Mouse (Mus musculus) frontal cortex, postnatal 10 days (tissue): ENCODE results near the gene Gm20708.
A peak's percentile ranks its signal among the peaks of the same experiment; 100 is the strongest.
"Not testable (repeated sequence)": the region's sequence is repeated elsewhere in the genome, so short reads cannot be mapped to it uniquely, and the experiment has no call there.

ENCODE experiments used
- DNase-seq, 2 experiments: peaks; one replicate each; pipeline ENCODE4 v3.0.0; 2022; ENCODE audit warnings: low spot score in 2 of 2, mixed read lengths in 1 of 2

Gene Gm20708

DNA sequence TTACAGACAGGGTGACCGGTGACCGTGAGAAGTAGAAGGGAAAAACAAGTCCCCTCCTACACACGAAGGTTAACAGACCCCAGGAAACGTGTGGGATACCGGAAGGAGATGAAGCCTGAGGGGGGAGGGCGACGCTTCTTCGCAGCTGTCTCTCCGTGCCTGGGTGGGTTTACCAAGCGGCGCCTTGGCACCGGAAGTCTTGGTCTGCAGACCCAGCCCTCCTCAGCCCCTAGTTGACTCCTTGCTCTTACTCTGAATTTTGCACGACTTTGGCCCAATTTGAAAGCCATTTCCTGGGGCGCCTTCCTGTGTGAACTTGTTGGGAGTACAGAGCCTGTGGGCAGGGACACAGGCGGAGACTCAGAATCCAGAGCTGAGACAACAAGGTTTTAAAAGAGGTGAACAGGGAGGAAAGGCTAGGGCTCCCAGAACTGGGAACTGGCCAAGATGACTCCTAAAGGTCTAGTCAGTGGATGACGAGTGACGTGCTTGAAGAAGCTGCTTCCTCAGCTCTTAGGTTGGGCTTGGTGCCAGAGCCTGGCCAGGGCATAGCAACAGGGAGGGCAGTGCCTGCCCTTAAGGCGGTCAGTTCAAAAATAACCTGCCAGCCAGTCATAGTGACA lies 28.2 kb upstream of the Gm20708 start:
- DNase-seq = no peak

- no peak for DNase-seq
Measured at GRCm38 (mm10) chr11:117781993-117782704, 27.3 kb upstream of the Gm20708 start, which contains the start of the genes Tmc8 and Tmc6. Tmc8 (plus strand) TSS chr11:117782076. Tmc6 (minus strand) TSS chr11:117782198.

- no peak for DNase-seq
Measured at GRCm38 (mm10) chr11:117782705-117783034, 26.8 kb upstream of the Gm20708 start.

DNA sequence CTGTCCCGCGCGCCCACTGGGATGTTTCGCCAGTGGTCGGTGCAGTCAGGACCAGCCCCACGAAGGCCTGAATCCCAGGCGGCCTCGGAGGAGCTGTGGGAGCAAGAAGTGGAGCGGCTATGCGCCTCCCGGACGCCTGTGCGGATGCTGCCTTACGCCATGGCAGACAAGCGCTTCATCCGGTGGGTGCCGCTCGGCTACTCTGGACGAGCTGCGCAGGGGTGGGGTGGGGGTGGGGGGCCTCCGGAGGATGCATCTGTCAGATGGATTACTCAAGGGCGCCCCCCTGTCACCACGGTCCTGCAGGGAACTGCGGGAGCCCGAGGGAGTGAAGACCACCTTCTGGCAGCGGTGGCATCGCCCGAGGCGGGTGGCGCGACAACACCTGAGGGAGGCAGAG lies 26.4 kb upstream of the Gm20708 start:
- DNase-seq = peak in 1 of 2 experiments; percentile 69

DNA sequence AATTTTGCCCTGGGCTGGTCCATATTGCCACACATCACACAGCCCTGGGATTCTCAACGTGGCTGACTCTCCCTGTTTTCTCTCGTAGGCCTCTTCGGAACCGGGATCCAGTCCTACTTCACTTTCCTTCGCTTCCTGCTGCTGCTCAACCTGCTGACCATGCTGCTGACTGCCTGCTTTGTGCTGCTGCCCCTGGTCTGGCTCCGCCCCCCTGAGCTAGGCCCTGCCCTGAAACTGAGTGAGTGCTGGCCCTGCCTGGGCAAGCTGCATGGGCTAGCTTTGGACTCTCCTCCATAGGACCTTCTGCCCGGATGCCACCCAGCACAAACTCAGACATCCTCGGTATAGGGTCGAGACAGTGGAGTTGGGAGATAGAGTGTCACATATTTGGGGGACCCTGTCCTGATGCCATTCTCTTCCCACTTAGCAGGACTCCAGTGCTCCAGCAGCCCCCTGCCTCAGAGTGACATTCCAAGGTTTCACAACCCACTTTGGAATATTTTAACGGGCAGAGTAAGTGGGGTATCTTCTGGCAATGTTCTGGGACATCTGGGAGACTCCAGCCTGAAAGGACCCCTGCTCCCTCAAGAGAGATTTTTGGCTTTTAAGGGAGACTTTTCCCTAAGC lies 25.7 kb upstream of the Gm20708 start:
- no peak for DNase-seq

DNA sequence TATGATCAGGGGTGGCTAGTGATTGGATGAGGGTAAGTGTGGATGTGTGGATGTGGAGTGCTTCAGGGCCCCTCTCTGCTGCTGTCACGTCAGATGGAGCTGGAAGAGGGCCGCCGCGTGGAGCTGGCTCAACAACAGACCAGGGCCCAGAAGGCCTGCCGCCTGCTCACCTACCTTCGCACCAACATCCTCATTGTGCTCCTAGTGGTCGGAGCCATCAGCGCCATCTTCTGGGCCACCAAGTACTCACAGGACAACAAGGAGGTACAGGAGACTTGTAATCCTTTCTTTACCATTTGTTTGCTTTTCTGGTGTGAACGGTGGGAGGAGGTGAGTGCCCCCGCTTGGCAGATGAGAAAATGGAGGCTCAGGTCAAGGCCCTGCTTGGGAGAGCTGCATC lies 23.2 kb upstream of the Gm20708 start:
- DNase-seq = no peak

- DNase-seq = not testable (repeated sequence)
Measured at GRCm38 (mm10) chr11:117788481-117788880, 21.0 kb upstream of the Gm20708 start.

DNA sequence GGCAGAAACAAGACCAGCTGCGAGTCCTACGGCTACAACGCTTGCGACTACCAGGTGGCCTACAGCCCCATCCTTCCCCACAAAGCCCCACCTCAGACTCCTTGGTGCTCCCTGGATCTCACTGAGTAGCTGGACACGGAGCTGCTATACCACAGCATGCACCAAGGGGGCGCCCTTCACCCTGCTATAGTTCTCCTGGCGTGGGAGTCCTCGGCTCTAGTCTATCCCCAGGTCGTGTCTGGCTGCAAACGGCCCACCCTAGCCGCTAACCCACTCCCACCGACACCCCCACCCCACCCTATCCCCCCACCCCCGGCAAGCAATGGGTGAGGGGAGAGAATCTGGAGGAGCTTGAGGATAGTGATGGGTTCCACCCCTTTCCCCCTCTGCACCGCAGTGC lies 19.2 kb upstream of the Gm20708 start:
- peak in 1 of 2 experiments; percentile 53 for DNase-seq

DNA sequence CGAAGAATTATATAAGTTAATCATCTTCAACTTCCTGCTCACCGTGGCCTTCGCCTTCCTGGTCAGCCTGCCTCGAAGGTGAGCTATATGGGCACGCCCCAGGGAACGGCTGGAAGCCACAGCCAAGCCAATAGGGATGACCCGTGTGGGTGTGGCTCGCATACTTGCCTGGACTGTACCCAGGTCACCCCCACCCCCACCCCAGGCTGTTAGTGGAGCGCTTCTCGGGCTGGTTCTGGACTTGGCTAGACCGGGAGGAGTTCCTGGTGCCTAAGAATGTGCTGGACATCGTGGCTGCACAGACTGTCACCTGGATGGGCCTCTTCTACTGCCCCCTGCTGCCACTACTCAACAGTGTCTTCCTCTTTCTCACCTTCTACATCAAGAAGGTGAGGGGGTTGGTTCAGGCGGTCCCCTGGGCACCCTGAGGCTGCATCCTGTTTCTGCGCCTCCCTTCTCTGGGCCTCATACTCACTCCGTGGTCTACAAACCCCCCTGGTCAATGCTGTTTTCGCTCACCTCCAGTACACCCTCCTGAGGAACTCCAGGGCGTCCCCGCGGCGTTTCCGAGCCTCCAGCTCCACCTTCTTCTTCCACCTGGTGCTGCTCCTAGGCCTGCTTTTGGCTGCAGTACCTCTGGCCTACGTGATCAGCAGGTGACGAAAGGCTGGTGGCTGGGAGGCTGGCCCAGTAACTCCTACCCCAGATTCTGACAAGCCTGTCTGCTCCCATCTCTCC lies 18.6 kb upstream of the Gm20708 start:
- no peak for DNase-seq

- no peak for DNase-seq
Measured at GRCm38 (mm10) chr11:117791441-117791761, 18.1 kb upstream of the Gm20708 start.

DNA sequence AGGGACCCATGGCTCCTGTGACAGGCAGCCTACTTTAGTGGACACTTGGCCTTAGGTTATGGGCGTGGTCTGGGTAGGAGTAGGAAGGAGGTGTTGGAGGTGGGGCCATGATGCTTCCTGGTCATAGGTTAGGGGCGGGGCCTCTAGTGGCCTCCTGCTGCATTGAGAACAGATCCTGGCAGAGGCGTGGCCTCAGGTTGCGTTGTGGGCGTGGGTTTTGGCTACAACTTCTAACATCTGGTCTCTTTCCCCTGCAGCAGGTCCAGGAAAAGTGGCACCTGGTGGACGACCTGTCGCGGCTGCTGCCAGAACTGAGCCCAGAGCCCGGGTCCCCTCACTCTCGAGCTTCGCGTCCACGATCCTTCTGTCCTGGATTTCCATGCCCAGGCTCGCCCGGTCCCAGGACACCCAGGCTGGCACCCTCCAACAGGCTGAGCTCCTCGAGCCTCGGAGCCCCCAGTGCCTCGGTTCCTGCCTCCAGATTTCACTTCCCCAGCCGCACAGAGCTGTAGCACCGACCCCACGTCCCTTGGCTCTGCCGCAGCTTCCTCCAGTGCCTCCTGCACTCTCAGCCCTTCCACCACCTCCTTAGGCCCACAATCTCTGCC lies 17.1 kb upstream of the Gm20708 start:
- DNase-seq = no peak

- DNase-seq = no peak
Measured at GRCm38 (mm10) chr11:117794035-117794551, 15.4 kb upstream of the Gm20708 start.

DNA sequence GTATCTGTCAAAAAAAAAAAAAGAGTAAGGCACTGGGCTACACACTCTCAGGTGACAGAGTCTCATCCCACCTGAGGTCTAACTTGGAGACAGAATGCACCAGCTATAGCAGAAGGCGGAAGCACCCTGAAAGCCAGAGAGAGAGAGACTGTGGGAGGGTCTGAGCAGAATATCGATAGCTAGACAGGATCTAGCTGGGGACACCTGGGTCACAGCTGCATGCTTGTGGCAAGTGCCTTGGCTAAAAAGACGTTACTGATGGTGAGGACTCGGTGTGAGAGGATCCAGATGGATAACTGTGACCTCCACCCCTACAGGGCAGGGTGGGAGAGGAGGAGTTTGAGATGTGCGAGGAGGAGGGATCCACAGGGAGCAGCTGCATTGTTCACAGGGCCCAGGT lies 12.5 kb upstream of the Gm20708 start:
- DNase-seq = no peak

GRCm38 (mm10) chr11:117797511-117798159 lies 11.8 kb upstream of the Gm20708 start, which contains the start of gene 6030468B19Rik:
6030468B19Rik (plus strand) TSS chr11:117797660.
- no peak for DNase-seq

- DNase-seq = no peak
Measured at GRCm38 (mm10) chr11:117798160-117798541, 11.3 kb upstream of the Gm20708 start.

DNA sequence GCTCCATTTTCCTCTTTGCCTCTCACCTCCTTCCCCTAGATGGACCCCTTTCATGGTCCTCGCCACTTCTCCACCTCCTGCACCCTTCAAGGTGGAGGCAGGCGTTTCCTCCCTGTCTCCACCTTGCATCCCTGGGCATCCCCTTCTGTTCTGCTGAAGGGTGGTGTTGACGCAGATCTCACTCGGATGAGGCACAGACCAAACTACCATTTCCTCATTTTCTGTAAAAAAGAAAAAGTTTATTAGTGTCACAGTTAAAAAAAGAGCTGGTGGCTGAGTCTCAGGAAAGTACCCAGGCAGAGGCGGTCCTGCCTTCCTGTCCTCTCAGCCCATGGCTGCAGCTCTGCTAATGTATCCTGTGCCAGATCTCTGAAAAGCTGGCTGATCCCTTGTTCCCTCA lies 10.3 kb upstream of the Gm20708 start:
- DNase-seq = no peak

DNA sequence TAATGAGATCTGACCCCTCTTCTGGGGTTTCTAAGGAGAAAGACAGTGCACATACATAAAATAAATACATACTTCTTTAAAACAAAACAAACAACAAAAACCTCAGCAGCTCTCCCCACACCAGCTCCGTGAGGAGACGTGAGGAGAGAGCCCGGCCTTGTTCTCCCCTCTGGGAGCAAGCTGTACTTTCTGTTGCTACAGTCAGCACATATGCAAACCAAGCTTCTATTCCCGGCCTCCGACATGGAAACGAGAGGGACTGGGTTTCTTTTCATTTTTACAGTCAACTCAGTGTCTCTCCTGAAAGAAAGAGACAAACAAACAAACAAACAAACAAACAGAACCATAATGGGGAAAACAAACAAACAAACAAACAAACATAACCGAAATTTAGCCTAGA lies 9.4 kb upstream of the Gm20708 start:
- no peak for DNase-seq

GRCm38 (mm10) chr11:117801650-117802049 lies 7.8 kb upstream of the Gm20708 start:
- no peak for DNase-seq

DNA sequence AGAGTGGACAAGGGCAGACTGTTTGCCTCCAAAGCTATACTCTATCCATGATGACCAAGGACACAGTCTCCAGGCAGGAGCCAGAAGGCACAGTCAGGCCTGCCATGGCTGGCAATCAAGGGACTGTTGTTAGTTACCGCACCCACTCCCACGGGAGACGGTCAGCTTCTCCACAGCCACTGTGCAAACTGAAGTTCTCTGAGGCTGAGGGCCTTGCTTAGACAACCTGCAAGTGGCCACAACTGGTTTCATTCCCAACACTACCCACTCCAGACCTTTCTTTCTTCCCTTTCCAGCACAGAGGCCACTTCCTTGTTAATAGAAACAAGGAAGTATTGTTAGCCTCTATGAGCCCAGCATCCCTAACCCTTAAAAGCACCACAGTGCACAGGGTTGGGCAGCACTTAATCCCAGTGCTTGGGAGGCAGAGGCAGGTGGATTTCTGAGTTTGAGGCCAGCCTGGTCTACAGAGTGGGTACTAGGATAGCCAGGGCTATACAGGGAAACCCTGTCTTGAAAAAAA lies 6.2 kb upstream of the Gm20708 start:
- DNase-seq = no peak

- no peak for DNase-seq
Measured at GRCm38 (mm10) chr11:117806781-117807180, 2.7 kb upstream of the Gm20708 start.
